Mouse (Mus musculus): ENCODE data around the gene Elavl3.

Elavl3 gene

DNA sequence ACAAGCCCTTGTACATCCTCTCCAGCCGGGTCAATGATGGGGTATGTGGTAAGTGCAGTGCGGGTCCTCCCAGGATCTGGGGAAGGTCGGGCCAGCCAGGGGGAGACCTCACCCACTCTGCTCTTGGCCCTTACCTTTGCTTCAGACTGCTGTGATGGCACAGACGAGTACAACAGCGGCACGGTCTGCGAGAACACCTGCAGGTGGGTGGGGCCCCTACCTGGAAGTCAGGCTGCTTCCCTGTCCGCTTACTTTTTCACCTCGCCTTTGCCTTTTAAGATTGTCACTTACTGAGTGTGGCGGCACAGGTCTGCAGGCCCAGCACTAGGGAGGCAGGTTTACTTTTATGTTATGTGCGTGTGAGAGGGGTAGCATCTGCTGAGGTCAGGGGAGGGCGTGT, 47.3 kb downstream of the Elavl3 start:
- no peak for DNase-seq (ENCODE audit: low read depth, low spot score)

DNA sequence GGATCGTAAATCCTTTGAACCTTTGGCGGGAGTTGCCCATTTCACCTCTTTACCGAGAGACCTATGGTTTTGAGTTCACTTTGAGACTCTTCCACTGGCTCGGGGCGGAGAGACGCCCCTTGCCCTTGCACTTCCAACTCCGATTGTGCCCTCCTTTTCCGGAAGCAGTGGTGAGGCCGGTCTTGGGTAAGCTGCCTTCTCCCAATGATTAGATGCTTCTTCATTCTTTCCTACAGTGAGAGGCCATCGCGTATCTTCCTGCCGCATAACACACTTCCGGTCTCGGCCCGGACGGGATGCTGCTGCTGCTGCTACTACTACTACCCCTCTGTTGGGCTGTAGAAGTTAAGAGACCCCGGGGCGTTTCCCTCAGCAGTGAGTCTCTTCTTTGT, 48.7 kb downstream of the Elavl3 start:
- DNase-seq (ENCODE audit: low read depth, low spot score) = peak; percentile 55

DNA sequence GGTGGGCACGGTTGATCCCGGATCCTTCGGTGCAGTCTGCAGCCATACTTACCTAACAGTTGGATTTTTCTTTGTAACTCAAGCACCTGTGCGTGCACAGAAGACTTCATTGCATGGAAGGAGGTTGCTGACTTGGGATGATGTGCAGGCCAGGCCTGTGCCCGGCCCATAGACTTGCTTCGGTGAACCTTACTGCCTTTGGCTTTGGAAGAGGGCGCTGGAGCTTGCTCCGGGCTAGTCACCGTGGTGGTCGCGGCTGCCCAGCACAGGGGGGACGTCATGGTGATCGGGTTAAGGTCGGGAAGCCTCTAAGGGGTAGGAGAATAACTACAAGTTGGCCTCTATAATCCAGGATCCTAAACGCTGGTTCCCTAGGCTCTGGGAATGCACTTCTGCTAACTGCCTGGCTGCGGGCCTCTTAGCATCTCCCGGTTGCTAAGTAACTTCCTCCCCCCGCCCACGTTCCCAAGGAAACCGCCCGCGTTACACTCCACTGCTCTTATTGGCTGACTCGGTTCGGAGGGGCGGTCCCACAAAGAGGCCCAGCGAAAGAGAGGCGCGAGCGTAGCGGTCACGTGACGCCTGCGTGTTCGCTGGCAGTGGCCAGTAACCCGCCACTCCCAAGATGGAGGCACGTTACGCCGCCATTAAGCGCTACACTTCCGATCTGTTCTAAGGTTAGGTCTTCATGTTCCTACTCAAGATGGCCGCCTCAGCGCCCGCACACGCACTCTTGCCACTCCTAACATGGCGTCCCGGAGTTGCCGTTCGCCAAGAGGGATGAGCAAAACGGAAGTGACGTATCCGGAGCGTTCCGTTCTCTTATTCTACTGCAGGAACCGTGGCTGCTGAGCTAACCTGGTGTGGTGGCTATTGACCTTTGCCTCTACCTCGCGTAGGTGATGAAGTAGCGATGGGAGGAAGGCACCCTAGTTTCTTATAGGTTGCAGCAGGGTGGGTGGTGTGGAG, 49.3 kb downstream of the Elavl3 start, which contains the start of the genes Ccdc151 and Prkcsh:
Gene Ccdc151 (minus strand): TSS at position 441 of the 969 bp plus-strand sequence.
Gene Prkcsh (plus strand): TSS at position 613 of the 969 bp plus-strand sequence.
- DNase-seq (ENCODE audit: low read depth, low spot score) = peak; percentile 100

- DNase-seq (ENCODE audit: low read depth, low spot score) = no peak
Measured at GRCm38 (mm10) chr9:22001633-22002032, 50.2 kb downstream of the Elavl3 start.

GRCm38 (mm10) chr9:22000296-22000695, 51.5 kb downstream of the Elavl3 start:
- DNase-seq (ENCODE audit: low read depth, low spot score) = no peak

- DNase-seq (ENCODE audit: low read depth, low spot score) = no peak
Measured at GRCm38 (mm10) chr9:21996178-21996867, 55.5 kb downstream of the Elavl3 start.

DNA sequence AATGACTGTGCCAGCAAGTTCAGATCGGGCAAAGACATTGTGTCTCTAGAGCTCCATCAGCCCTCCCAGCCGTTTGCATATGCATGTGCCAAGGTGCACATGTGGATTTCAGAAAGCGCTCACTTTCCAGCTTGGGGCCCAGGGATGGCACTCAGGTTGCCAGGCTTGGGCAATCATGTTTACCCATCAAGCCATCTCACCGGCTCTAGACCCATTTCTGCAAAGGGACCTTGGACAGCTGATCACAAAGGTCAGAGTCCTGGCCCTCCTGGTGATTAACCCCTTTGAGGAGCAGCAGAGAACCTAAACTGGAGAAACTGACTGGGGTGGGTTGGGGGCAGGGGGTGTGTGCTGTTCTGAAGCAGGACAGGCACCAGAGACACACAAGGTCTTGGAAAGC, 59.6 kb downstream of the Elavl3 start:
- DNase-seq (ENCODE audit: low read depth, low spot score) = no peak

- DNase-seq (ENCODE audit: low read depth, low spot score) = no peak
Measured at GRCm38 (mm10) chr9:21989230-21990110, 62.4 kb downstream of the Elavl3 start, which contains the start of gene Rgl3. Gene Rgl3 (minus strand): TSS chr9:21989446.

DNA sequence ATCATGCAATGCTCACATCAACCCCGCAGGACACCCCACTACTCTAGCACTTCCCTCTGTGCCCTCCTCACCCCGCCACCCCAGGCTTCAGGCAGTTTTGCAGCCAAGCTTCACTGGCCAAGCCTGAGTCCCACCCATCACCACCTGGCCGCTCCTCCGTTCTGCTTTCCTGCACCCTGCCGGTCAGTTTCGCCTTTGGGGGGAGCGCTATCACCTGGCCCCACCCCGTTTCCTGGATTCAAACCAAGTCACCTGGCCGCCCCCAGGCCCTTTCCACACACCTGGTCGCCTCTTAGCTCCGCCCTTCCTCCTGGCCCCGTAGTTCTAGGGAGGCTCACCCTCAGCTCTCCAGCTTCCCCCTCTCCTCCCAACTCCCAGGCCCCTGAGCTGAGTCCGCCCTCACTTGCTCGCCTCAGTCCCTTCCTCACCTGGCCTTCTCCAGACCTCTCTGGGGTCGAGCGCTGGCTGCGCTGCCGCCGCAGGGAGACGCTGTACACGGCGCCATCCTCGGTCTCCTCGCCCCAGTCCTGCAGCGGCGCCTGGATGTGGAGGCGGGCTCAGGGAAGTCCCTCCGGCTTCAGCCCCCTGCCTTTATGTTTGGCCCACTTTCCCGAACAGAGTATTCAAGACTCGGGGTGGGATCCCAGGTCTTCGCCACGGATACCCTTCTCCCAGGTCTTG, 63.3 kb downstream of the Elavl3 start:
- DNase-seq (ENCODE audit: low read depth, low spot score) = no peak

DNA sequence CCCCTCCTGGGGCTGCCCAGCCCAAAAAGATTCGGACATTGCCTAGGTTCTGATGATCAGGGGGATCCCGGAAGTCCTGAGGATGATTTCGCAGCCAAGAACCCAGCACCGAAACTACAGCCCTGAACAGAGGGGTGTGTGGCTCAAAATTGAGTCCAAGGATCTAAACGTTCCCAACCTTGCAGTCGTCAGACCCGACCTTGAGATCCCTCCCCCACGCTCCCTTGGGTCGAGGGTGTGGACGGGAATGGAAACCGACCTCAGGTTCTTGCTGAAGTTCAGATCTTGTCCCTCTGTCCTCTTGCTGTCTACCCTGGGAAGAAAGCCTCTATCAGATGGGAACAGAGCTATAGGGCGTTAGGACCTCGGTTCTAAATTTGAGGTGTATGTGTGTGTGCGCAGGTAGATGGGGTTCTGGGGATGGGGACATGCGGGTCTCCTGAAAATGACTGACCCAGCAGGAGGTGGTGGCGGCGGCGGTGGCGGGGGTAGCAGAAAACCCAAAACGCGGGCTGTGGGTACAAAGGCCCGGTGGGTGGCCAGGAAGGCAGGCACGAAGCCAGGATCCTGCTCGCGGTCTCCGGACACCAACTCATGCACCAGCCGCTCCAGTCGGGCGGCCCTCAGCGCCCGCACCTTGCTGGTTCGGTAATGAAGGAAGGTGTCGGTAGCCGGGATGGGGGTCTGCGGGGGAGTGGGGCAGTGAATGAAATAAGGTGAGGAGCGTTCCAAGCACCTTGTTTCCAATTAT, 64.1 kb downstream of the Elavl3 start:
- peak; percentile 45 for DNase-seq (ENCODE audit: low read depth, low spot score)

DNA sequence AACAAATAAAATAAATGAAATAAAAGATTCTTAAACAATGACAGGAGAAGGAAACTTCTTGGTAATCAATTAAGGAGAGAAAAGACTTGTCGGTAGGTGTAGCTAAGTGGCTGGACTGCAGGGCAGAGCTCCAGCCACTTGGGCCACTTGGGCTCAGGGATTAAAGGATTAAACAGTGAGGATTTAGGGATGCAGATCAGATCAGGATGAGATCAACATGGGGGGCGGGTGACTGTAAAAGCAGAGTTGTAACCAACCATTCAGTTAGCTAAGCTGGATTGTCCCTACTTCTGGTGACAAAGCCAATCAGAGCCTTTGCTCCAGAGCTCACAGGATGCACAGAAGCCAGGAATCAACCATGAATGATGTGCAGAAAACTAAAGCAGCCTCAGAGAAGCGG, 67.9 kb downstream of the Elavl3 start:
- DNase-seq (ENCODE audit: low read depth, low spot score) = no peak

DNA sequence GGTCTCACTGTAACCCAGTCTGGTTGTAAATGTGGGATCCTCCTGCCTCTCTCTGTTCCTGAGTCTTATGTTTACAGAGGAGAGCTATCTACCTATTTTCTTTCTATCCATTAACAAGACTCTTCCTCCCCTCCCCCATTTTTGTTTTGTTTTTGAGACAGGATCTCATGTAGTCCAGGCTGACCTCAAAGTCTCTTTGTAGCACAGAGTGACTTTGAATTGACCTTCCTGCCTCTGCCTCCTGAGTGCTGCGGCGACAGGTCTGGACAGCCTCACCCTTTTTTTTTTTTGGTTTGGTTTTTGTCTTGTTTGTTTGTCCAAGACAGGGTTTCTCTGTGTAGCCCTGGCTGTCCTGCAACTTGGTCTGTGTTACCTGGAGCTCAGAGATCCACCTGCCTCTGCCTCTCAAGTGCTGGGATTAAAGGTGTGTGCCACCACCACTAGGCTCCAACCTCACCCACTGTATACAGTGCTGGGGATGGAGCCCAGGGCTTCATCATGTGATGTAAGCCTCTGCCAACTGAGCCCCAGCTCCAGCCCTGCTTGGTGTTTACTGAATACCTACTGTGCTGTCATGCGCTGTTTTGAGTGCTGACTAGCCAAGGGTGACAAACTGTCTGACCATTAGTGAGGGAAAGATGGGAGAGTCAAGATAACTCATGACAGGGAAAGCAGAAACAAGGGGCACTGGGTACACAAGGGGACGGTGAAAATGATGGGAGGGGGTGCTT, 73.3 kb downstream of the Elavl3 start:
- peak; percentile 67 for DNase-seq (ENCODE audit: low read depth, low spot score)

DNA sequence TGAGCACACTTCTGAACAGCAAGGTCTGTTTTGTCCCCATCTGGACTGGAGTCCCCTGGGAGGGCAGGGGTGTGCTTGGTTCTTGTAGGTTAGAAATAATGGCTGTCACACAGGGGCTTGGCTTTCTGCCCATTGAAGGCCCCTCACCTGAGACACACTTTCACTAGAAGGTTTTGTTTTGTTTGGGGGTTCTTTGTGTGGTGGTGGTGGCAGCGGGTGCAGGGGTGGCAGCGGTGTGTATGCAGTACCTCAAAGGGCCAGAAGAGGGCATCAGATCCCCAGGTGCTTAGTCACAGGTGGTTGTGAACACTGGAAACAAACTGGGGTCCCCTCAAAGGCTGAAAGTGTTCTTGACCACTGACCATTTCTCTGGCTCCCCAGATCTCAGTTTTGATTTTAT, 73.9 kb downstream of the Elavl3 start:
- DNase-seq (ENCODE audit: low read depth, low spot score) = peak; percentile 49

GRCm38 (mm10) chr9:21977331-21977730, 74.5 kb downstream of the Elavl3 start:
- no peak for DNase-seq (ENCODE audit: low read depth, low spot score)

DNA sequence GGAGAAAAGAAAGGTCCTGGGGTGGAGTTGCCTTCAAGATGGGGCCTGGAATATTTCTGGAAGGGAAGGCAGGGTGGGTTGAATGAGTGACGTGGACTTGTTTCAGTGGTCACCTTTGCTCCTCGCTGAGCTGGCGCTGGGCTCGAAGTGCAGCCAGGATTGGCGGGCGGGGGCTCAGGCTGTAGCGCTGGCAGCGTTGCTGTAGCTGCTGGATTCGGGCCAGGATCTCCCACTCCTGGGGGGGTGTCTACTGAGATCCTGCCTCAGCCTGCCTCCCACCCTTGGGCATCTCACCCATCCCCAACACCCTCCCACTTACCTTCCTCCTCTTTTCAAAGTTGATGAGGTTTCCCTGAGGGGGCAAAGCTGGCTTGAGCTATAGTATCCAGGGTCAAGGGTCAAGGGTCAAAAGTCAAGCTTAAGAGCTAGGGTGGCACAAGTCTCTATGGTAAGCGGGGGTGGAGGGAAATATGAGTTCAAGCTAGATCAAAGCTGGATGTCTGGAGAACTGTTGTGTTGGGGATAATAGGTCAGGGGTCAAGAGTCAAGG, 75.1 kb downstream of the Elavl3 start:
- no peak for DNase-seq (ENCODE audit: low read depth, low spot score)

- DNase-seq (ENCODE audit: low read depth, low spot score) = no peak
Measured at GRCm38 (mm10) chr9:21969304-21969703, 82.5 kb downstream of the Elavl3 start.

DNA sequence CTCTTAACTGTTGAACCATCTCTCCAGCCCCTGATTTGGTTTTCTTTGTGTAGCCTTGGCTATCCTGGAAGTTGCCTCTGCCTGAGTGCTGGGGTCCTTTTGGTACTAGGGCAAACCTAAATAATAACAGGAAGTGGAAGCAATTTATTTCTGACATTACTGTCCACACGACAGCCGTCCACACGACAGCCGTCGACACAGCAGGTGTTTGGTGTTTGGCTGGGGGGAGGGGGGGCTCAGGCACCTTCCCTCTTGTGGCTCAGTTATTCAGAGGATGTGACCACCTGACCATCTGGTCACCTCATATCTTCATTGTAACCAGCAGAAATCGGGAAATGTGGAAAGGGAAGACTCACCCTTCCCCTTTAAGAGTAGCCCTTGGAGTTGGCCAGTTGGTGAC, 82.9 kb downstream of the Elavl3 start:
- no peak for DNase-seq (ENCODE audit: low read depth, low spot score)
